ENCODE assay signal across 8 mouse cellular contexts in genomic region chr12:21111476-21112452, GRCm38 (mm10).
A peak's percentile ranks its signal among the peaks of the same experiment; 100 is the strongest.
DNase-seq lines count a peak whose midpoint lies in the region; ATAC-seq and TF ChIP-seq lines count a peak whose summit lies in the region.

No protein-coding gene starts in this region.

- peak overlapping the region; percentile 78 for H3K9ac ChIP-seq in forebrain, postnatal 0 days
- peak overlapping the region; percentile 80 for H3K9ac ChIP-seq in lung, embryonic 16.5 days (ENCODE audit: low read length)

- H3K9me3 ChIP-seq in forebrain, postnatal 0 days (ENCODE audit: low read length), result no peaks in the 10 kb centered on the region
- no peaks in the 10 kb centered on the region for H3K9me3 ChIP-seq in lung, embryonic 16.5 days (ENCODE audit: control insufficient read depth, low read length)

- no peaks in the 10 kb centered on the region for H3K27me3 ChIP-seq in forebrain, postnatal 0 days (ENCODE audit: insufficient read depth, low read length)
- H3K27me3 ChIP-seq in lung, embryonic 16.5 days (ENCODE audit: control insufficient read depth, insufficient read depth, low read depth, low read length), result no peaks in the 10 kb centered on the region

- H3K27ac ChIP-seq in forebrain, postnatal 0 days (ENCODE audit: low read depth, low read length), result peak overlapping the region; percentile 79
- H3K27ac ChIP-seq in lung, embryonic 16.5 days (ENCODE audit: low read length), result peak overlapping the region; percentile 55

- peak overlapping the region; percentile 70 for H3K4me2 ChIP-seq in forebrain, postnatal 0 days (ENCODE audit: low read depth)
- peak overlapping the region; percentile 83 for H3K4me2 ChIP-seq in lung, embryonic 16.5 days (ENCODE audit: low read depth, low read length)

- ATAC-seq in forebrain, postnatal 0 days, result peak; percentile 95
- peak; percentile 100 for ATAC-seq in lung, embryonic 16.5 days (ENCODE audit: low read depth)

- H3K4me1 ChIP-seq in forebrain, postnatal 0 days (ENCODE audit: insufficient read depth), result no peaks in the 10 kb centered on the region
- H3K4me1 ChIP-seq in lung, embryonic 16.5 days (replicated peaks; ENCODE audit: control insufficient read depth, insufficient read depth, low read length), result no peaks in the 10 kb centered on the region

- no peak for TF ChIP-seq CTCF in forebrain, postnatal 0 days (IDR thresholded peaks at IDR 0.05; ENCODE audit: low read depth)

- no peaks in the 10 kb centered on the region for H3K36me3 ChIP-seq in forebrain, postnatal 0 days (ENCODE audit: insufficient read depth)
- no peaks in the 10 kb centered on the region for H3K36me3 ChIP-seq in lung, embryonic 16.5 days (ENCODE audit: control insufficient read depth, insufficient read depth, low read length)

- WGBS in forebrain, postnatal 0 days, result 2% methylated on average over 113 of the region's 118 CpGs
- under 1% methylated on average over 88 of the region's 118 CpGs for WGBS in lung, embryonic 16.5 days

- DNase-seq in Muller cell, postnatal 12 days (ENCODE audit: inconsistent ontology term), result peak; percentile 94
- DNase-seq in cerebellum, adult 8-10 months, result peak; percentile 78
- peak; percentile 90 for DNase-seq in forebrain, postnatal 0 days
- peak; percentile 88 for DNase-seq in heart, postnatal 4 days
- peak; percentile 75 for DNase-seq in layer of hippocampus, adult 9-11 months
- peak; percentile 76 for DNase-seq in ovary, adult 18-20 months (ENCODE audit: low spot score)
- peak; percentile 84 for DNase-seq in thymus, postnatal 0 days (ENCODE audit: low spot score)

- H3K4me3 ChIP-seq in forebrain, postnatal 0 days (ENCODE audit: low read depth, low read length), result peak overlapping the region; percentile 63
- H3K4me3 ChIP-seq in lung, embryonic 16.5 days (ENCODE audit: low read length), result peak overlapping the region; percentile 74

Comparison
In these comparisons a context has a peak if more than half of its experiments do, and no peak if none do; other contexts are left out.
1. Peak in every context shown above with its lines: DNase-seq, ATAC-seq, H3K4me3 ChIP-seq and H3K27ac ChIP-seq.